Mouse (Mus musculus) testis, adult 2 months (tissue): ENCODE data around the gene Slc25a4.

Source experiments
- CTCF ChIP-seq: fragments of 200-500 bp; IDR thresholded peaks from 2 replicates; pipeline ENCODE4 v1.5.1; 2012; ENCODE audit warnings: low read depth, mild to moderate bottlenecking, inconsistent platforms, low read length, moderate library complexity; ENCODE audit not compliant: control insufficient read depth, insufficient read depth, insufficient replicate concordance
- POLR2A ChIP-seq: fragments of 200-500 bp; IDR thresholded peaks from 2 replicates; pipeline ENCODE4 v1.6.1; 2012; ENCODE audit warnings: low read depth, mild to moderate bottlenecking, inconsistent platforms, low read length, moderate library complexity; ENCODE audit not compliant: control insufficient read depth

GRCm38 (mm10) chr8:46236441-46237223 lies 25.5 kb upstream of the Slc25a4 start:
- no peak for TF ChIP-seq CTCF
- TF ChIP-seq POLR2A: no peak
